ENCODE assay signal across 1 mouse cellular context in the genomic region with DNA sequence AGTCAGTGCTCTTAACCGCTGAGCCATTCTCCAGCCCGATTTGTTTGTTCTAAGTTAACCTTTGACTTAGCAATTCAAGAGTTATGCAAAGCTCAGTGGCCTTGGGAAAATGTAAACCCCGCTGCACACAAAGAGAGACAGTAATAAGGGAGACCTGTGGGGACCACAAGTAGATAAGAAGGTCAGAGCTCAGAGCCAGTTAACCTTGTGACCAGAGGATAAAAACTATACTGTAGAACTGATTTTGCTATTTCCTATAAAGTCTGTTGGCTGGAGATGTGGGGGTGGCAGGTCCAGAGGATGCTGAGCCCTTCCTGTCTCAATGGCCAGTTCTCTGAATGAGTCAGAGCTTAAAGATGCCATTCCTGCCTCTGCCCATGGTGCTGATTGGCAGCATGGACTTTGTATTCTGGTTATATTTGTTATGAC.
TF ChIP-seq lines count a peak whose summit lies in the region.

No protein-coding gene starts in this region.

TF ChIP-seq in CH12.LX, 34 proteins besides CTCF, POLR2A, EP300 and RAD21 (continued from another document):
- 0 out of 2 replicates have a peak, but pooled peaks have one; percentile 16 for TF ChIP-seq MEF2A (IDR thresholded peaks at IDR 0.05; ENCODE audit: borderline replicate concordance, low read depth, low read length)
- peak; percentile 81 for TF ChIP-seq SIN3A (IDR thresholded peaks at IDR 0.05; ENCODE audit: low read length)
- TF ChIP-seq TCF12 (IDR thresholded peaks at IDR 0.05; ENCODE audit: low read depth, low read length), result 0 out of 2 replicates have a peak, but pooled peaks have one; percentile 39
- TF ChIP-seq ETS1 (conservative IDR thresholded peaks at IDR 0.05; ENCODE audit: low read depth, low read length), result no peak
- TF ChIP-seq IRF4 (IDR thresholded peaks at IDR 0.05; ENCODE audit: low read depth, low read length), result peak; percentile 90
- 0 out of 2 replicates have a peak, but pooled peaks have one; percentile 17 for TF ChIP-seq MAX (IDR thresholded peaks at IDR 0.05; ENCODE audit: low read length)
- no peak for TF ChIP-seq POLR2AphosphoS2 (IDR thresholded peaks at IDR 0.05; ENCODE audit: low read depth, low read length)
- peak; percentile 47; the same call in 1 of the 2 replicates for TF ChIP-seq RCOR1 (conservative IDR thresholded peaks at IDR 0.05; ENCODE audit: low read depth, low read length)
- TF ChIP-seq MXI1 (IDR thresholded peaks at IDR 0.05; ENCODE audit: low read depth, low read length), result peak; percentile 85
- TF ChIP-seq NELFE (IDR thresholded peaks at IDR 0.05; ENCODE audit: low read depth, low read length), result no peak
- TF ChIP-seq JUND (conservative IDR thresholded peaks at IDR 0.05; ENCODE audit: low read depth, low read length), result peak; percentile 60
